ENCODE assay signal across 8 mouse cellular contexts in genomic region chr17:26253399-26253798, GRCm38 (mm10). TPM values are rescaled to one million over a fixed set of nuclear protein-coding genes. Genes with fewer than 3 reads are reported as not detected.
DNase-seq lines count a peak whose midpoint lies in the region; ATAC-seq and TF ChIP-seq lines count a peak whose summit lies in the region.

No protein-coding gene starts in this region.

- under 1% methylated on average over 24 of the region's 24 CpGs for WGBS in embryonic facial prominence, embryonic 10.5 days
- WGBS in intestine, embryonic 15.5 days = under 1% methylated on average over 24 of the region's 24 CpGs
- 1% methylated on average over 24 of the region's 24 CpGs for WGBS in neural tube, embryonic 12.5 days

- H3K4me1 ChIP-seq in embryonic facial prominence, embryonic 10.5 days = peaks cover 12% of the 10 kb centered on the region
- peaks cover 4% of the 10 kb centered on the region; the same call in 1 of the 2 replicates for H3K4me1 ChIP-seq in intestine, embryonic 15.5 days (replicated peaks)
- H3K4me1 ChIP-seq in neural tube, embryonic 12.5 days = peaks cover 9% of the 10 kb centered on the region

- H3K9ac ChIP-seq in intestine, embryonic 15.5 days = peak overlapping the region; percentile 98
- H3K9ac ChIP-seq in neural tube, embryonic 12.5 days = peak overlapping the region; percentile 95

- H3K27ac ChIP-seq in layer of hippocampus, adult 2 months = peak overlapping the region; percentile 98
- peak overlapping the region; percentile 96 for H3K27ac ChIP-seq in embryonic facial prominence, embryonic 10.5 days (replicated peaks)
- H3K27ac ChIP-seq in intestine, embryonic 15.5 days = peak overlapping the region; percentile 99
- peak overlapping the region; percentile 91 for H3K27ac ChIP-seq in neural tube, embryonic 12.5 days

- H3K4me2 ChIP-seq in intestine, embryonic 15.5 days (replicated peaks) = peak overlapping the region; percentile 64
- peak overlapping the region; percentile 68 for H3K4me2 ChIP-seq in neural tube, embryonic 12.5 days (replicated peaks)

- intact Hi-C loops in gastrocnemius, postnatal 36 days (cut with DNase I) = loop anchor here (5.0 kb wide), 1 partner anchor 116 kb away; the partner anchor contains the start of gene Axin1

- no peak for DNase-seq in layer of hippocampus, adult 2 months (ENCODE audit: low spot score in 2 of 2)
- no peak for DNase-seq in layer of hippocampus, postnatal 10 days (ENCODE audit: low spot score in 2 of 2)
- DNase-seq in embryonic facial prominence, embryonic 10.5 days (ENCODE audit: low spot score) = no peak
- no peak for DNase-seq in layer of hippocampus, adult 9-11 months
- no peak for DNase-seq in gastrocnemius, postnatal 36 days
- DNase-seq in layer of hippocampus, postnatal 36 days = no peak

- no peak for ATAC-seq in intestine, embryonic 15.5 days
- no peak for ATAC-seq in neural tube, embryonic 12.5 days (ENCODE audit: low FRiP score, low read depth)

- H3K4me3 ChIP-seq in layer of hippocampus, adult 2 months = peak overlapping the region; percentile 66
- H3K4me3 ChIP-seq in embryonic facial prominence, embryonic 10.5 days = peak overlapping the region; percentile 78
- peak overlapping the region; percentile 97 for H3K4me3 ChIP-seq in intestine, embryonic 15.5 days (replicated peaks)
- H3K4me3 ChIP-seq in neural tube, embryonic 12.5 days = peak overlapping the region; percentile 99

- peaks cover 42% of the 10 kb centered on the region for H3K36me3 ChIP-seq in embryonic facial prominence, embryonic 10.5 days (replicated peaks)
- peaks cover 12% of the 10 kb centered on the region for H3K36me3 ChIP-seq in intestine, embryonic 15.5 days
- peaks cover 21% of the 10 kb centered on the region for H3K36me3 ChIP-seq in neural tube, embryonic 12.5 days

- TF ChIP-seq CTCF in layer of hippocampus, adult 2 months (conservative IDR thresholded peaks at IDR 0.05) = no peak

- H3K27me3 ChIP-seq in embryonic facial prominence, embryonic 10.5 days (replicated peaks; ENCODE audit: low read depth, poor library complexity, severe bottlenecking) = no peaks in the 10 kb centered on the region
- no peaks in the 10 kb centered on the region for H3K27me3 ChIP-seq in intestine, embryonic 15.5 days (replicated peaks)
- H3K27me3 ChIP-seq in neural tube, embryonic 12.5 days (replicated peaks) = no peaks in the 10 kb centered on the region

- H3K9me3 ChIP-seq in embryonic facial prominence, embryonic 10.5 days = no peaks in the 10 kb centered on the region
- H3K9me3 ChIP-seq in intestine, embryonic 15.5 days = no peaks in the 10 kb centered on the region
- no peaks in the 10 kb centered on the region for H3K9me3 ChIP-seq in neural tube, embryonic 12.5 days

RNA-seq across cellular contexts. Expression of gene Luc7l, which starts 0.7 kb away (rescaled TPM):
- total RNA-seq in layer of hippocampus, adult 2 months (2021) = 10 to 100 TPM; 87.5 to 91.9 TPM
- total RNA-seq in layer of hippocampus, postnatal 10 days (2021) = 10 to 100 TPM; 85.3 to 93.4 TPM
- polyA plus RNA-seq in embryonic facial prominence, embryonic 10.5 days (2016; fragmentation: Nextera tagmentation; extraction: Ambion mirVana) = 135 and 138 TPM in 2 replicates
- polyA plus RNA-seq in intestine, embryonic 15.5 days (2015; fragmentation: Nextera tagmentation; extraction: Ambion mirVana) = 82.9 and 93.8 TPM in 2 replicates
- 141 and 146 TPM in 2 replicates for polyA plus RNA-seq in neural tube, embryonic 12.5 days (2016; fragmentation: Nextera tagmentation; extraction: Ambion mirVana)
- total RNA-seq in gastrocnemius, postnatal 36 days (2021) = 10 to 100 TPM in 1 of 2 experiments, 1 to 10 TPM in 1; 9.9 to 10.8 TPM
- 10 to 100 TPM; 90.0 to 93.2 TPM for total RNA-seq in layer of hippocampus, postnatal 36 days (2021)

RNA-seq across cellular contexts. Expression of gene Fam234a, which starts 9.4 kb away (rescaled TPM):
- 10 to 100 TPM; 18.8 to 21.0 TPM for total RNA-seq in layer of hippocampus, adult 2 months (2021)
- 10 to 100 TPM; 19.9 to 23.3 TPM for total RNA-seq in layer of hippocampus, postnatal 10 days (2021)
- polyA plus RNA-seq in embryonic facial prominence, embryonic 10.5 days (2016; fragmentation: Nextera tagmentation; extraction: Ambion mirVana) = 26.8 and 27.6 TPM in 2 replicates
- 89.5 and 101 TPM in 2 replicates for polyA plus RNA-seq in intestine, embryonic 15.5 days (2015; fragmentation: Nextera tagmentation; extraction: Ambion mirVana)
- polyA plus RNA-seq in neural tube, embryonic 12.5 days (2016; fragmentation: Nextera tagmentation; extraction: Ambion mirVana) = 28.6 and 29.9 TPM in 2 replicates
- total RNA-seq in gastrocnemius, postnatal 36 days (2021) = 10 to 100 TPM; 65.5 to 66.9 TPM
- total RNA-seq in layer of hippocampus, postnatal 36 days (2021) = 10 to 100 TPM; 14.2 to 17.9 TPM

RNA-seq across cellular contexts. Expression of gene Arhgdig, which starts 45.8 kb away (rescaled TPM):
- total RNA-seq in layer of hippocampus, adult 2 months (2021) = 10 to 100 TPM; 59.4 to 61.4 TPM
- total RNA-seq in layer of hippocampus, postnatal 10 days (2021) = 100 to 1,000 TPM; 199 to 205 TPM
- 8.5 and 13.4 TPM in 2 replicates for polyA plus RNA-seq in embryonic facial prominence, embryonic 10.5 days (2016; fragmentation: Nextera tagmentation; extraction: Ambion mirVana)
- polyA plus RNA-seq in intestine, embryonic 15.5 days (2015; fragmentation: Nextera tagmentation; extraction: Ambion mirVana) = 53.4 and 94.1 TPM in 2 replicates
- 37.6 and 45.2 TPM in 2 replicates for polyA plus RNA-seq in neural tube, embryonic 12.5 days (2016; fragmentation: Nextera tagmentation; extraction: Ambion mirVana)
- total RNA-seq in gastrocnemius, postnatal 36 days (2021) = 1 to 10 TPM in 1 of 2 experiments, under 1 TPM in 1; 0.42 to 1.3 TPM
- total RNA-seq in layer of hippocampus, postnatal 36 days (2021) = 10 to 100 TPM; 66.2 to 75.5 TPM

RNA-seq across cellular contexts. Expression of gene Rgs11, which starts 50.6 kb away (rescaled TPM):
- 10 to 100 TPM; 49.2 to 56.9 TPM for total RNA-seq in layer of hippocampus, adult 2 months (2021)
- total RNA-seq in layer of hippocampus, postnatal 10 days (2021) = 10 to 100 TPM; 63.0 to 81.1 TPM
- polyA plus RNA-seq in embryonic facial prominence, embryonic 10.5 days (2016; fragmentation: Nextera tagmentation; extraction: Ambion mirVana) = 1.5 and 4.7 TPM in 2 replicates
- polyA plus RNA-seq in intestine, embryonic 15.5 days (2015; fragmentation: Nextera tagmentation; extraction: Ambion mirVana) = 11.8 and 19.3 TPM in 2 replicates
- polyA plus RNA-seq in neural tube, embryonic 12.5 days (2016; fragmentation: Nextera tagmentation; extraction: Ambion mirVana) = 6.0 and 6.3 TPM in 2 replicates
- 1 to 10 TPM; 1.0 to 1.1 TPM for total RNA-seq in gastrocnemius, postnatal 36 days (2021)
- 10 to 100 TPM; 46.5 to 48.8 TPM for total RNA-seq in layer of hippocampus, postnatal 36 days (2021)

RNA-seq across cellular contexts. Expression of gene Pdia2, which starts 54.5 kb away (rescaled TPM):
- under 1 TPM in 1 of 2 experiments, not detected in 1; 0.61 TPM for total RNA-seq in layer of hippocampus, adult 2 months (2021)
- under 1 TPM; 0.29 to 0.89 TPM for total RNA-seq in layer of hippocampus, postnatal 10 days (2021)
- 0.31 and 1.1 TPM in 2 replicates for polyA plus RNA-seq in embryonic facial prominence, embryonic 10.5 days (2016; fragmentation: Nextera tagmentation; extraction: Ambion mirVana)
- polyA plus RNA-seq in intestine, embryonic 15.5 days (2015; fragmentation: Nextera tagmentation; extraction: Ambion mirVana) = 36.4 and 126 TPM in 2 replicates
- 0.15 and 0.60 TPM in 2 replicates for polyA plus RNA-seq in neural tube, embryonic 12.5 days (2016; fragmentation: Nextera tagmentation; extraction: Ambion mirVana)
- not detected for total RNA-seq in gastrocnemius, postnatal 36 days (2021)
- total RNA-seq in layer of hippocampus, postnatal 36 days (2021) = under 1 TPM in 1 of 2 experiments, not detected in 1; 0.57 TPM

Comparison
In these comparisons a context has a peak if more than half of its experiments do, and no peak if none do; other contexts are left out.
1. RNA of gene Luc7l, which starts 0.7 kb away (total RNA-seq): 85.3 to 93.4 TPM in layer of hippocampus, postnatal 10 days, 90.0 to 93.2 TPM in layer of hippocampus, postnatal 36 days and 87.5 to 91.9 TPM in layer of hippocampus, adult 2 months; 9.9 to 10.8 TPM in gastrocnemius, postnatal 36 days; every median in the first group is over 4 times any median in the second.
2. RNA of gene Arhgdig, which starts 45.8 kb away (total RNA-seq): 199 to 205 TPM in layer of hippocampus, postnatal 10 days, 66.2 to 75.5 TPM in layer of hippocampus, postnatal 36 days and 59.4 to 61.4 TPM in layer of hippocampus, adult 2 months; 0.42 to 1.3 TPM in gastrocnemius, postnatal 36 days; every median in the first group is over 10 times any median in the second.
3. Peak in every context shown above with its lines, with median percentiles within 50 percentile points of each other: H3K27ac ChIP-seq and H3K4me3 ChIP-seq.